Mouse (Mus musculus) frontal cortex, postnatal 10 days (tissue): ENCODE data around the gene Hlf.

Experiments
- DNase-seq, 2 experiments: peaks; one replicate each; pipeline ENCODE4 v3.0.0; 2022; ENCODE audit warnings: low spot score in 2 of 2, mixed read lengths in 1 of 2

The Hlf gene

DNA sequence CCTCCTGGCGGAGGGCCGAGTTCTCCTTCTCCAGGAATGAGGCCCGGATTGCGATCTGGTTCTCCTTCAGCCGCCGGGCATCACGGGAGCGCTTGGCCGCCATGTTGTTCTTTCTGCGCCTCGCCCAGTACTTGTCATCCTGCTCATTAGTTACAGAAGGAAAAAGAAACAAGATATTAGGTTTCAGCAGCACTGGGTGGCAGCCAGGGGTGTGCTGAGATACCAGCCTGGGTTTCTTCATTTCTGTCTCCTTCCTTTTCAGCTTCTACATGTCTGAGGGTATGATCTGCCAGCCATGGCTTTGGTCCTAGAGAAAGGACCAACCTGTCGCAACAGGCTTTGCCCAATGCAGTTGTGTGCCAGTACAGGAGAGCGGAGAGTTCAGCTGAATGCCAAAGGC is 49.9 kb downstream of the Hlf start:
- DNase-seq: no peak

- DNase-seq: no peak
Measured at GRCm38 (mm10) chr11:90334816-90335215, 55.9 kb downstream of the Hlf start.

DNA sequence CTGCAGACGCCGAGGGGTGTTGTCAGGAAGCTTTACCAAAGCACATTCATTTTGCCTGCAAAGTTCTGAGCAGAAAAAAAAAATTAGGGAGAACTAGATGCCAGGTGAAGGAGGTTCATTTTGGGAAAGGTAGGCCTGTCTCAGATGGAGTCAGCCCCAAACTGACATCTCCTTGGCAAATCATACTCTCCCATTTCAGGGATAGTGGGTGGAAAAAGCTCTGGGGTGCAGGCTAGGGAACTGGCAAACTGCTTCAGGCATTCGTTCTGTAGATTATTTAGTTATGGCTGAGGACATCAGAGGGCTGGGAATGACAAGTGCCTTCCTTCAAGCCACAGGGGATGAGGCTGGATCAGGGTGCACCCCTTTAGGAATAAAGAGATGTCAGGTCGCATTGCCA is 58.0 kb downstream of the Hlf start:
- no peak for DNase-seq

GRCm38 (mm10) chr11:90330202-90330694 is 60.4 kb downstream of the Hlf start:
- DNase-seq: no peak

DNA sequence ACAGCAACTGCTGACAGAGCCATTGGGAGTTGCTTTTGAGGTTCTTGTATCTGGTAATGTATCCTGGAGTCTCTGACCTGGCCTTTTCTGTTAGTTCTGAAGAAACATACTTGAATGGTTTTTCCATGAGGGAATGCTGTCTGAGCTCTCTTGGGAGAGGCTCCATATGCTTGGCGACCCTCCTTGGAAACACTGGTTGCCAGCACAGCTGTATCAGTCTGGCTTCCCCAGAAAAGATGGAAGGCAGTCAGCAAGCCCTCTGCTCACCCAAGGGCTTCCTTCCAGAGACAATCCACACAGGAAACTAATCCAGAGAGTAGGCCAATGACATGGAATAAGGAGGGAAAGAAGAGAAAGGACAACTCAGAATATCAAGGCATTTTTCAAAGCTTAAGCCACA is 63.9 kb downstream of the Hlf start:
- DNase-seq: no peak

- DNase-seq: no peak
Measured at GRCm38 (mm10) chr11:90326146-90326545, 64.5 kb downstream of the Hlf start.

DNA sequence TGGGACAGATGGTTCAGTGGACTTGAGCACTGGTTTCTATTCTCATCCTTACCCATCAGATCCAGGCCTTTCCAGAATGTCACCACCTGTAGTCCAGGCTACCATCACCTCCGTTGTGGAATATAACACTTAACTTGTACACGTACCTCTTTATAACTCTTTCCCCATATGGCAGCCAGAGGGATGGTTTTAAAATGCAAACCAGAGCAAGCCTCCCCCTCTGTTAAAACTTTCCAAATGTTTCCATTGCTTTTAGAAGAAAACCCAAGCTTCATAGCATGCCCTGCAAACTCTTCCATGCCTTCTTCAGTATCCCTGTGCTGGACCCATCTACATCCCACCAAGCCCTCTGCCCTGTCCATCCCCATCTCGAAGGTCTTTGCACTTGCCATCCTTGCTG is 66.1 kb downstream of the Hlf start:
- DNase-seq: no peak

DNA sequence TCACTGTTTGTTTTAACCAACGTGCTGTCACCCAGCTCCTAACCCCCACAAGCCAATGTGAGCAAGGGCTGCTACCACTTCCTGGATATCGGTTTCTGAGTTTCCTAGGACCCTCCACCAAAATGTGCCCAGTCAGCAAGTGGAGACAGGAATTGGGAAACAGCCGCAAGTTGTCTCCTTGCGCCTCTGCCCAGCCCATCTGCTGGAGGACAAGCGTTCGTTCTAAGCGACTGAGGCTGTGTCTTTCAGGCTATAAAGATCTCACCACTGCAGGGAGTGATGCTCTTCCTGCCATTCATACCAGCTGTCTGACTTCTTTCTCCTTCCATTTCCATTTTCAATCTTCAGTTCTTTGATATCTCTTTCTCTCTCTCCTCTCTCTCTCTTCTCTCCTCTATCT is 69.8 kb downstream of the Hlf start:
- no peak for DNase-seq

DNA sequence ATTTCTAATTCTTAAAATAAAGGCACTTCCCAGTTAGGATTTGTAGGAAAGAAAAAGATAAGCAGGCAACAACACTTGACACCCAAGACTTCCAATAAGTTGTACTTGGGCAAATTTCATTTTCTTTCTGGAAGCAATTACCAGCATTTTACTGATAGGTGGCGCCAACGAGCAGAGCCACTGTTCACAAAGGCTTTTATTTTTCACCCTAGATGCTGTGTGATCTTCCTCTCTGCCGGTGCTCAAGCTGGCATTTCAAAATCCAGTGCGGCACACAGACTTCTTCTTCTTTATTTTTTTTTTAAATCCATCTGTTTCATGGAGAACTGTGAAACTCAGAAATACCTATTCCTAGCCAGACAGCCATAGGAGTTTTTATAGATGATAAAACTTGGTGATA is 73.2 kb downstream of the Hlf start:
- DNase-seq: peak; percentile 24 to 49

DNA sequence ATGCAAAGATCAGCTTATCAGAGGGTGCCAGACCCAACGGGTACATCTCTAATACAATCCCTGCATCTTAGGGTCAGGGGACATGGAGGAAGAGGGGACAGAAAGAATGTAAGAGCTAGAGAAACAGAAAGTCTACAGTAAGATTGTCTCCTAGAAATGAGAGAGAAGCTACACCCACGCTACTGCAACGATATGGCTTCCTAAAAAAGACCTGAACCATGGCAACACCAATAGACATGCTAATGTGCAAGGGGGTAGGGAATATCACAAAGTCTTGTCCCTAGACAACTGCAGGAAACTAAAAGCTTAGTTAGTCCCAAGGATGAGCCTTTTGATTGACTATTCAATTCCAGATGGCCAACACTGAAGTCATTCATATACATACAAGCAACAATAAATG is 76.1 kb downstream of the Hlf start:
- DNase-seq: peak in 1 of 2 experiments; percentile 21

- DNase-seq: peak in 1 of 2 experiments; percentile 23
Measured at GRCm38 (mm10) chr11:90306993-90307392, 83.7 kb downstream of the Hlf start.

GRCm38 (mm10) chr11:90306067-90306466 is 84.6 kb downstream of the Hlf start:
- DNase-seq: no peak

DNA sequence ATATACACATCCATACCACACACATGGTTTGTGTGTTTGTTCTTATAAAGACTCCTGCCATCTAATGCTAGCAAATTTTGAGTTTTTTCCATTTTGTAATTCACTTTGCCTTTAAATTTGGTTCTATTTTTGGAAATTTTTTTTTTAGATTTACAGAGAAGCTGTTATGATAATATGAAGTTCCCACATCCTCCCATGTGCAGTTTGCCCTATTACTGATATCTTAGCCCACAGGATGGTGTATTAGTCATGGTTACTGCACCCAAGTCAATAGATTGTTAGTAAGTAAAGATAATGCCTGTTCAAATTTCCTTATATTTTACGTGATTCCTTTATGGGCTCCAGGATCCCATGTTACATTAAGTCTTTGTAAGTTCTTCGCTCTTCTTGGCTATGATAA is 96.1 kb downstream of the Hlf start:
- no peak for DNase-seq

DNA sequence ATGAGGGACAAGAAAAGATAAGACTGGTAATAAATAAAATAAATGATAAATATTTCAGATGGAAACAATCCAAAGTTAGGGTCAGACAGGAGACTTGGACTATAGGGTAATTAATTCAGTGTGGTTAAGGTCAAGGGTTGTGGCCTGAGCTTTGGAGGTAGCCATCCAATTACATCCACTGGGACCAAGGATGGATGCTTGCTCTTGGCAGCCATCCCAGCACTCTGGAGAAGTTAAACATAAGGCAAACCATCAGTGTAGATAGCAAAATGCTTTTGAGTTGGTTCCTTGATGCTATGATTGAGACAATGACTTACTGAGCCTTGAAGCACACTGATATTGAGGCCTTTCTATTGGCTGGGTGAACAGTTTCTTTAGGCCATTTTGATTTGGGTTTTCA is 97.9 kb downstream of the Hlf start:
- no peak for DNase-seq

- DNase-seq: no peak
Measured at GRCm38 (mm10) chr11:90291156-90291555, 99.5 kb downstream of the Hlf start.

DNA sequence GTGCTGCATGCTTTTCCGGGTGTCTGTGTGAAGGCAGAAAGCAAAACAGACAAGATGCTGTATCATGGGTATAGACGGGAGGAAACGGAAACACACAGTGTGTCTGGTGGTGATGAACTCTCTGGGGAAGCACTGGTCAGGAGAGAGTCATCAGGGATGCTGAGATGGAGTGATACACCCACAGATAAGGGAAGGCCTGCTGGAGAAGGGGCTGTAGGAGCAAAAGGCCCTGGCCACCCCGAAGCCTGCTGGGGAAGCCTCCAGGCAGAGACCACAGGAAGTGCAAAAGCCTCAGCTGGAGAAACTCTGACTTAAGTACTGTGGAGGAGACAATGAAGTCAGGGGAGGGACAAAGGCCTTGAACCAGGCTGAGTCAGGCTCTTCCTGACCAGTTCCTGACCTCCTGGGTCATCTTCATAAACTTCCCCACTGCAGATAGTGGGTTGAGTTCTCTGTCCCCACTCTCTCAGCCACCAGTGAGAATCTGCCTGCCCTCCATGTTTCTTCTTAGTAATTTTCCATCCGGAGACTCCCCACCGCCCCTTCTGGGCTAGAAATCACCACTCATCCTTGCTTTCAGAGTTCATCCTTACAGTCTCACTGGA is 104.0 kb downstream of the Hlf start:
- no peak for DNase-seq
